Mouse (Mus musculus): ENCODE data around the gene Mllt10.
A peak's percentile ranks its signal among the peaks of the same experiment; 100 is the strongest.

The Mllt10 gene

DNA sequence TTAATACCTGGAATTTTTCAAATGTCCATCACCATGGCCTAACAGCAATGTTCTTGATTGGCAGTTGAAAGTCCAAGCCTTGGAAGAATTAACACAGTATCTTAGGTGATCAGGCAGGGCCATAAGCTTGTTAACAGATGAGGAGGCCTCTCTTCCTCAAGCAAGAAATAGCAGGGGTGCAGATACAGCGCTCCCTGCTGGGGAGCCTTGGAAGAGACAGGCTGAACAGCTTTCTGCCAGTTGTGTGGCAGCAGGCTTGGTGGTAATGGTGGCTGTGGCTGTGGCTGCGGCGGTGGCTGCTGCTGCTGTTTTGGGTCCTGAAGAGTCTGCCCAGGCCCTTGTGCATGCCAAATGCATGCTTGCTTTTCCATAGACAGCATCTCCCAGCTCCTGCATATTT is 150.1 kb downstream of the Mllt10 start:
- peak; percentile 74 to 80 for DNase-seq

DNA sequence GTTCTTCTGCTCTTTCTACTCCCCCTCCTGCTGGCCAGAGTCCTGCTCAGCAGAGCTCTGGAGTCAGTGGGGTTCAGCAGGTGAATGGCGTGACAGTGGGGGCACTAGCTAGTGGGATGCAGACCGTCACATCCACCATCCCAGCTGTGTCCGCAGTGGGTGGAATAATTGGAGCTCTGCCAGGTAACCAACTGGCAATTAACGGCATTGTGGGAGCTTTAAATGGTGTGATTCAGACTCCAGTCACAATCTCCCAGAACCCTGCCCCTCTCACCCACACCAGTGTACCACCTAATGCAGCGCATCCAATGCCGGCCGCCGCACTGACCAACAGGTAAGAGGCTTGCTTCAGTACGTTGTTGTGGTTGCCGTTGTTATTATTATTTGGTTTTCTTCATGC is 151.8 kb downstream of the Mllt10 start:
- DNase-seq: no peak

GRCm38 (mm10) chr2:18208578-18208977 is 153.5 kb downstream of the Mllt10 start:
- no peak for DNase-seq

GRCm38 (mm10) chr2:18209211-18209823 is 154.3 kb downstream of the Mllt10 start:
- DNase-seq: no peak

DNA sequence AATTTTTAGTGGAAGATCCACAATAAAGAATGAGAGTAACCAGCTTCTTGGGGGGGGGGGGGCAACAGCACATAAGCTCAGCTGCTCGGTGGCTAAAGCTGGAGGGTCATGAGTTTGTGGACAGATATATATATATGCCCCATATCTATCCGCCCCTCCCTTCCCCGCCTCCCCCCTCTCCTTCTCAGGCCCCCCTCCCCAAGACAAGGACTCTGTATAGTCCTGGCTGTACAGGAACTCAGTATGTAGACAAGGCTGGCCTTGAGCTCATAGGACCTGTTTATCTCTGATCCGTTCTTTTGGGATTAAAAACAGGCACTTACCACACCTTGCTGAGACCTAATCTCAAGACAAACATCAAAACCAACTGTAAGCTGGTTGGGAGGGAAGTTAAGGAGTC is 154.9 kb downstream of the Mllt10 start:
- DNase-seq: no peak

- no peak for DNase-seq
Measured at GRCm38 (mm10) chr2:18214031-18214430, 159.0 kb downstream of the Mllt10 start.

DNA sequence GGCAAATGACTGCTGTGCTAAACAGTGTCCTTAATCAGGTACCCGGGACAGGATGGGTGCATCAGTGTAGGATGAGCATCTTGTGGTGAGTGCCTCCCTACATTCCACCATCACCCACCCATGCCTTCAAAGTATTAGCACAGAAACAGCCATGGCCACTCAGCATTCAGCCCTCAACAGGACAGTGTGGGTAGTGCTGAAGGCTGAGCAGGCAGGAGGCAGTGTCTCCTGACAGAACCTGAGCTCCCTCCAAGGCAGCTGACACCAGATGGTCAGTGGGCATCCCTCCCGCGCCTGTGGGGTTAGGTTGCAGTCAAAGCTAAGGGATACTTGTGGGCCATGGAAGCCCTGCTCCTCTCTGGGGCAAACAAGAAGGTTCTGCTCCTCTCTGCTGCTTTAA is 162.8 kb downstream of the Mllt10 start:
- peak; percentile 33 to 48 for DNase-seq

DNA sequence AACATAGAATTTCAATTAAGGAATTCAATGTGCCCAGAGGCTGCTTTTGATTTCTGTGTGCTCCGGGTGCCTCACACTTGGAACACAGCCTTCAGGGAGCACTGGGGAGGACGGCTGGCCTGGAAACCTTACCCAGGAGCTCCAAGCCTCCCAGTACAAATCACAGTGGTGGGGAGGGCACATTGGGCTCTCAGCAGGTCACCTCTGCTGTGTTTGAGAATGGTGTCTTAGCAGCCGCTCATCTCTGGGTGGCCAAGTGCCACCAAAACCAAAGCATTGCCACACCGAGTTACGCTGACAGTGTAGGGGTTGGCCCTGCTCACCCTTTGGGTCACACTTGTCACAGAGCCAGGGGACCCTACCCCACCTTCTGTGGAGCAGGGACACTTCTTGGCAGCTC is 163.5 kb downstream of the Mllt10 start:
- DNase-seq: no peak

GRCm38 (mm10) chr2:18219136-18219535 is 164.1 kb downstream of the Mllt10 start:
- no peak for DNase-seq

DNA sequence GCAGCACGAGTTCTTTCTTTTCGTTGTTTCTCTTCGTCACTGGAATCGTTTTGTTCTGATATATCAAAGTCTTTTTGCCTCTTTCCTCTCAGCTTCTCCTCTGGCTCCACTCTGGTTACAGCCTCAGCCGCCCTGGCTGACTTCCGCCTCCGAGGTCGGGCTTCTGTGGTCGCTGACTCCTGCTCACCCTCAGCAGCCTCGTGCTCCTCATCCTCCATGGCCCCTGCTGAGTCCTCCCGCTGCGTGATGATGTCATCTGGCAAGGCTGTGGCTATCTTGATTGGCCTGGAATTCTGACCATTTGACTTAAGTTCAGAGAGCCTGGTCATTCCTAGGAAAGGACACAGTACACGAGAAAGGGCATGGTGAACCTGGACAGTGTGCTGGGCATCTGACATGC is 164.5 kb downstream of the Mllt10 start:
- no peak for DNase-seq

DNA sequence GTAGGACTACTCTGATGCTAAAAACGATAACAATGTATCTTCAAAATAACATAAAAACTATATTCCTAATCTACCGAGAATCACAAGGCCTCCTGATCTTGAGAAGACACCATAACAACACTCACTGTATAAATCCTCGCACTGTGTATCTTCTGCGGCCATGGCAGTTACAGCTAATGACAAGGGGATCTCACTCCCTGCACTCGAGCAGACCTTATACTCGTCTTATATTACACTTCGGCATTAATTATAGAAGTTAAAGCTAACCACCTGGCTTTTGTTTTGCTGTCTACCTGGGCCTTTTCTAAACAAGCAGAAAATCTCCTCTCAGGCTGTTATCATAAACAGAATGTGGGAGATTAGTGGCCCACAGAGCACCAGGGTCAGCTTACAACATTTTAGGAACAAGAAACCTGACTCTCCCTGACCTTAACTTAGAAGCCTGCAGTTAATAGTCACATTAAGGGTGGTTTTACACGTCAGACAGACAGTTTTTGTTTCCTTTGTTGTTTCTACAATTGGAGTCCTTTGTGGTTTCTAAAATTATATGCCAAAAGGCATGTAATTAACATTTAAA is 173.5 kb downstream of the Mllt10 start:
- DNase-seq: no peak

- DNase-seq: peak; percentile 24 to 38
Measured at GRCm38 (mm10) chr2:18229279-18229678, 174.2 kb downstream of the Mllt10 start.

- no peak for DNase-seq
Measured at GRCm38 (mm10) chr2:18231143-18231542, 176.1 kb downstream of the Mllt10 start.

DNA sequence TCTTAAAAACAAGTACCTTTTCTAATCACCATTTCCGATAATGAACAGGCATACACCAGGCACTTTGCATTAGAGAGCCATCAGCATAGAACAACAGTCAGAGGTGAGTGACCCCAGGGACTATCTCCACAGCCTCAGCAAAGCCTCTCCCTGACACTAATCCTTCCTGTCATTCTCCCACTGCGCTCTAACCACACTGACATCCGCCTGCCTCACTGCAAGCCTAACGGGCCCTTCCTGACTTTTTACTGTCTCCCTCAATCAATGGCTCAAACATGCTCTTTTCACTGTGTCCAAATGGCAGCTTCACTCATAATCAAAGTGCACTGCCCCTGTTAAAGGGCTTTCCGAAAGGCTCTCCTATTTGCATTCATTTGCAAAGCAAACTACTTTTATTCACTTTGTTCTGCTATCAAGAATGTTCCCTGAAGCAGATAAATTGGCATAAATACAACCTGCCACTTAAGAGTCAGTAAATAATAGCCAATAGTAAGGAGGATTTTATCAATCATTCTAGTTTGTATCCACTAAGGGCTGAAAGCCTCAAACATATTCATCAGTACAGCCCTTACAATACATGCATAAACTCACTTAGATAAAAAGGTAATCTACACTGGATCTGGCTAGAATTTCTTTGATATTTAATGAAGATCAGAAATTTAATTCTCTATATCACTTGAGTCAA is 178.0 kb downstream of the Mllt10 start:
- no peak for DNase-seq

DNA sequence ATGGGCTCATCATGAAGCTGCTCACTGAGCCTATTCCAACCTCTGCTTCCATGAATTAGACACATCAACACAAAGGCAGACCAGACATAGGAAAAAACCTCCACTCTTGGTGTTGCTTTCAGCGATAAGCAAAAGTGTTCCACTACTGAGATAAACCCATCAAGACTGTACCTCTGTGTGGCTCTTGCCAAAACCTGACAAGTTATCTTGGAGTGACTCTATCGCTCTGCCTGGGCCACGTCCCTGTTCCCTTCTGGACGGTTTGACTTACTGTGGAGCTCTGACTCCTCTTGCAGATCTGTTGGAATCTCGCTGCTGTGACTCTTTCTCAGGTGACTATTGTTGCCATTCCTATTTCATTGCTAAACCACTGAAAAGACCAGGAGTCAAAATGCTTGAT is 180.5 kb downstream of the Mllt10 start:
- DNase-seq: no peak

GRCm38 (mm10) chr2:18249224-18249623 is 194.2 kb downstream of the Mllt10 start:
- no peak for DNase-seq

Measured in kidney, postnatal 4 days (tissue).